Mouse (Mus musculus): ENCODE results near the gene Fbxo10. TPM values are rescaled to one million over a fixed set of nuclear protein-coding genes. Genes with fewer than 3 reads are reported as not detected.

The Fbxo10 gene
- 1 to 10 TPM; 3.3 to 3.8 TPM for total RNA-seq (2023)

DNA sequence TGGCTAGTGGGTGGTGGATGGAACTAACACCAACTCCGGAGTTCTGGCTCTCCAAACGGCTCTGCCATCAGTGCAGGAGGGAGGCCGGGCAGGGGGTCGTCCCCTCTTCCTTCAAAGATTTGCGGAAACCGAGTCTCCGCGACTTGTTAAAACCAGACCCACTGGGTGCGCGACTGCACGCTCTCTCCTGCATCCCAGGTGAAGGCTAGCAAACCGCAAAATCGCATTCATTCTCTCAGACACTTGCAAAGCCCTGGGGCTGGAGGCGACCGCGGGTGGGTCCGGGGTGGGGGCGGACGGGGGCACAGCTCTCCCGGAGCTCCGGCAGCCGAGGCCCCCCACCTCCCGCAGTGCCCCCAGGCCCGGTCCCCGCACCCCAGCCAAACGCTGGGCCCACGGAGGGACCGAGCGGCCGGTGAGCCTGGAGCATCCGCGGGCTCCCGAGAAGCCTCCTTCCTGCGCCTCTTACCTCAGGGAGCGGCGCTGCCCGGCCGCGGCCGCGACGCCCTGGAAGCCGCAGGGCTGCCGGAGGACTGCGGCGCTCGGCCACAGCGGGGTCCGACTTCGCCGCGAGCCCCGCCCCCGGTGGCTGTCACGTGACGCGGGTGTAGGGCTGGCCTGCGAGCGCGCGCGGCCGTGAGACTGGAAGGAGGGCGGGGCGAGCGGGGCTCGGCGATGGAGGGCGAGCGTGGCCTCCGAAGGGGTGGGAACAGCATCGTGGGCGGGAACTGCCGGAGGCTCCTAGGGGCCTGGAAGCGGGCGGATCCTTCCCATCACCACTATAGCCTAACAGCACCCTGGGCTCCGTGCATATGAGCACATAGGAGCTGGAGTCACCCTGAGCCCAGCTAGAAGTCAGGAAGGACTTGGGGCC, at the start of gene Fbxo10:
Gene Fbxo10 (minus strand): TSS at position 584 of the 874 bp plus-strand sequence.

DNA sequence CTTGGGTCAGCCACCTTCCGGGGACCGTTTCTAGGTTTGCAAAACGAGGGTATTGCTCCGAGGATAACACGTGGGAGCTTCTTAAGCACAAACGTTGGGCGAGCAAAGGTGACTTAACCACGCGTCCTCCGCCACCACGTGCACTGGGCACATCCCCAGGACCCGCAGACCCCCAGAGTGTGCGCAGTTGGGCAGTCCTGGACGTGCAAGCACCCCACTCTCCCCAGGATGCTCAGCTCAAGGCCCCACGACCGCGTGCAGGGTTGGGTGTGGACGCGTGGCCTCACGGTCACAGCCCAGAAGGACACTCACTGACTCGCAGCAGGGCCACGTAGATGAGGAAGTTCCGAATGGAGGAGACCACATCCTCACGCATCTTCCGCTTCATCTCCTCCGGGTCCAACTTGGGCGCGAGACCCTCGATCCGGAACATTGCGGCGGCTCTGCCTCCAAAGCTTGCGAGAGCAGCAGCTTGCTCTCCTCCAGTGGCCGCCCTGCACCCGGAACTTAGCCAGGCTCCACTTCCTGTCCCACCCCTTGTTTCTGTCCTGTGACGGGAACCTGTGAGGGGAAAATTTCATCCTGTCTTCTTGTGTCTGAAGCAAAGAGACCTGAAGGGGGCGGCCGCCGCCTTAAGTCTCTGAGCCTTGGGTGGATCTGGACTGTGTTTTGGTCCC, 23.3 kb upstream of the Fbxo10 start, which contains the start of gene Tomm5:
Gene Tomm5 (minus strand): TSS at position 514 of the 677 bp plus-strand sequence.

DNA sequence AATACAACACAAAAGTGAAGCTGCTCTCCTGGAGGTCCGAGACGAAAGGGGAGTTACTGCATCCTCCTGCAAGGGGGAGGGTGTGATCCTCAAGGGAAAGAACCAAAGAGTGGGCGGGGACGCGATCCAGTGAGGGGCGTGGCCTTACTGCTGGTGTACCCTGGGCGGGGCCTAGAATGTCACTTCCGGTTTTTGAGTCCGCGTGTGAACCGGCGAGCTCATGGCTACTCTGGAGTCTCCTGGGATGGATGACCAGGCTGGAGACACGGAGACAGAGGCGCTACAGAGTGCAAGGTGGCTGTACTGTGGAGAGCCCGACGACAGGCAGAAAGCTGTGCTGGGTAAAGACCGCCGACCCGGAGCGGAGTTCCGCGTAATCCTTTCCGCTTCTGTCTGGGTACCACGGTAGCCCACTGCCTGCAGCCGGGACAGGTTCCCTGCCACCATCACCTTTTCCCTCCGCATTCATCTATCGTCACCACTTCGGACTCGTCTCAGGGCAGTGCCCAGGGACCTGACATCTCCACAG, 65.9 kb downstream of the Fbxo10 start, which contains the start of gene Polr1e:
Gene Polr1e (plus strand): TSS at position 132 of the 529 bp plus-strand sequence.

DNA sequence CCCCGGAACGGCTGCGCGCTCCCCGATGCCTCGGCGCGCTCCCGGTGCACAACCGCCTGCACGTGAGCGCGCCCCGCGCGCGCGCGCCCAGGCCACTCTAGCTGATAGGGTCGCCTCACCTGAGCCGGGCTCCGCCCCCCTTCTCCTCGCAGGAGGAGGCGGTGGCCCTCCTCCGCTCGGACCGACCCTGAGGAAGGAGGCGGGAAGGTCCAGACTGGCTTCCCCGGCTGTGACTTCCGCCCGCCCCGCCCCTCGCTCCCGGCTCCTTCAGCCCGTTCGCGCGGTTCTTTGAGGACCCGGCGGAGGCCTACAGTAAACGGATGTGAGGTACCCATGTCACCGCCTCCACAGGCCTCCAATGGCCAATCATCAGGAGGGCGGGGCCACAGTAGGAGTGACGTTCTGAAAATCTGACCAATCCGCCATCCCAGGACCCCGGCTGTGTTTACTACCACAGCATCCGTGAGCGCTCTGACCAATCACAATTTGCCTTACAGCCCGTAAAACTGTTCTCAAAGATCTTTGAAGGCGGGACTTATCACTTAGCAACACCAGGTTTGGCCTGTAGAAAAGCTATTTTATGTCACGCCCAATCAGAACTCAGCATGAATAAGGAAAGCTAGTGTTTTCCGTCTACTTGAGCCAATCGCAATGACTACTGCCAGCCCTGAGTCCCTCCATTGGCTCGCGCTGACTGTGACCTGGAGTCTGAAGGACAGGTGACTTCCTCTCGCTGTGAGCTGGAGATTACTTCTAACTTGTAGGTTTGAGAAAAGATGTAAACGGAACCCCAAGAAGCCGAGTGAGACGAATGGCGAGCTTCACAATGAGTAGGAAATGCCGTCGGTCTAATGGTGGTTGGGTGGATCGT, 72.1 kb downstream of the Fbxo10 start, which contains the start of gene Zbtb5:
Gene Zbtb5 (minus strand): TSS at position 308 of the 871 bp plus-strand sequence.

Other genes with a start within 250 kb of the Fbxo10 start
- gene Grhpr, start 103.2 kb downstream of the Fbxo10 start, total RNA-seq (2023), result 1 to 10 TPM; 2.5 to 3.5 TPM
- gene Zbtb5, start 72.2 kb downstream of the Fbxo10 start, total RNA-seq (2023), result 1 to 10 TPM; 7.8 TPM
- 10 to 100 TPM; 14.2 to 17.2 TPM for gene Polr1e, start 66.0 kb downstream of the Fbxo10 start, total RNA-seq (2023)
- 10 to 100 TPM; 41.1 to 47.2 TPM for gene Tomm5, start 23.5 kb upstream of the Fbxo10 start, total RNA-seq (2023)
- gene Frmpd1, start 100.3 kb upstream of the Fbxo10 start, total RNA-seq (2023), result not detected
- gene Trmt10b, start 212.5 kb upstream of the Fbxo10 start, total RNA-seq (2023), result 1 to 10 TPM; 5.8 to 7.7 TPM